9 mouse cellular contexts compared by ENCODE assay signal in the genomic region with DNA sequence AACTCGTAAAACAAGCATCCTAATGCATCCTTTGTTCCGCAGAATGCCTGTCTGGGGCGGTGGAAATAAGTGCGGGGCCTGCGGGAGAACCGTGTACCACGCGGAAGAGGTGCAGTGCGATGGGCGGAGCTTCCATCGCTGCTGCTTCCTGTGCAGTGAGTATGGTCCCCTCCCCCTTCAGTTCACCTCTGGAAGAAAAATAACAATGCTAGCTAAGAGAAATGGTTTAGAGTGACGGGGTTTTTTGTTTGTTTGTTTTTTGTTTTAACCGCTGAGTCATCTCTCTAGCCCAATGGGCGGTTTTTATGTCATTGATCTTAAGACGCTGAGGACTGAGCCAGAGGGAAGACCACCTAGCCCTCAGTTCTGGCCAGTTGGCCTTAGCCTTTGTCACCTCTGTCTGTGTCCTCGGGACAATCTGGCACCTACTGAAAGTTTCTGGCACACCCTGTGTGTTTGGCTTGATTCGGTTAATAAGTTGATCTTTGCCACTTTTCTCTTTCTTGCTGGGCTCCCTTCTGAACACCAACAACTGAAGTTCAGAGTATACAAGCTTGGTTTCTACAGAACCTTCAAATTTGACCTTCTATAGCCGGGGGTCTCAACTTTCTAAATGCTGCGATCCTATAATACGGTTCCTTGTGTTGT. TPM values are rescaled to one million over a fixed set of nuclear protein-coding genes. Genes with fewer than 3 reads are reported as not detected.
DNase-seq lines count a peak whose midpoint lies in the region; ATAC-seq lines count a peak whose summit lies in the region.
"Had no signal": no experiment of that assay in that cellular context is flagged by ENCODE, and none has a peak within 500 bp of the region (broad histone marks: within the 10 kb centered on the region; RNA-seq: fewer than 3 reads in every experiment).

No protein-coding gene starts in this region.

- peaks cover 47% of the 10 kb centered on the region for H3K36me3 ChIP-seq in heart, embryonic 14.5 days (ENCODE audit: control insufficient read depth, insufficient read depth, low read length)
- H3K36me3 ChIP-seq in hindbrain, embryonic 16.5 days (ENCODE audit: control insufficient read depth, insufficient read depth, low read length), result no peaks in the 10 kb centered on the region
- H3K36me3 ChIP-seq in lung, embryonic 16.5 days (ENCODE audit: control insufficient read depth, insufficient read depth, low read length), result no peaks in the 10 kb centered on the region

- H3K4me1 ChIP-seq in heart, embryonic 14.5 days (ENCODE audit: control insufficient read depth in 2 of 2, insufficient read depth in 2 of 2, low read length in 2 of 2), result peaks cover 33 to 59% of the 10 kb centered on the region in 2 experiments
- peaks cover 29% of the 10 kb centered on the region for H3K4me1 ChIP-seq in hindbrain, embryonic 16.5 days (ENCODE audit: control insufficient read depth, insufficient read depth, low read depth, low read length)
- H3K4me1 ChIP-seq in lung, embryonic 16.5 days (replicated peaks; ENCODE audit: control insufficient read depth, insufficient read depth, low read length), result peaks cover 15% of the 10 kb centered on the region

- no peak for DNase-seq in heart, postnatal 36 days
- no peak for DNase-seq in layer of hippocampus, adult 9-10 months (ENCODE audit: low spot score)
- DNase-seq in urinary bladder, adult 2 months (ENCODE audit: low spot score), result no peak

- 57% methylated on average over 20 of the region's 20 CpGs for WGBS in heart, embryonic 14.5 days
- WGBS in hindbrain, embryonic 16.5 days, result 51% methylated on average over 20 of the region's 20 CpGs
- 69% methylated on average over 20 of the region's 20 CpGs for WGBS in lung, embryonic 16.5 days

- H3K9me3 ChIP-seq in heart, embryonic 14.5 days (ENCODE audit: control insufficient read depth, low read length), result no peaks in the 10 kb centered on the region
- H3K9me3 ChIP-seq in hindbrain, embryonic 16.5 days (ENCODE audit: control insufficient read depth, low read length), result no peaks in the 10 kb centered on the region
- H3K9me3 ChIP-seq in lung, embryonic 16.5 days (ENCODE audit: control insufficient read depth, low read length), result no peaks in the 10 kb centered on the region

- ATAC-seq in heart, embryonic 14.5 days (ENCODE audit: insufficient number of reproducible peaks, insufficient read depth, low FRiP score, low read depth), result no peak
- ATAC-seq in common myeloid progenitor, adult 5-6 weeks (replicated peaks; ENCODE audit: low read depth, poor library complexity, severe bottlenecking), result peak; percentile 91
- ATAC-seq in hindbrain, embryonic 16.5 days, result peak; percentile 69
- no peak for ATAC-seq in lung, embryonic 16.5 days (ENCODE audit: low read depth)
- peak; percentile 88 for ATAC-seq in neutrophil, adult 5-6 weeks (ENCODE audit: extremely low read depth, insufficient number of reproducible peaks, low FRiP score, poor library complexity, severe bottlenecking)

- H3K4me2 ChIP-seq in heart, embryonic 14.5 days (ENCODE audit: low read length), result peak overlapping the region; percentile 32; the same call in 1 of the 2 replicates
- peak overlapping the region; percentile 46 for H3K4me2 ChIP-seq in hindbrain, embryonic 16.5 days (ENCODE audit: low read length)
- no peak overlapping the region; the same call in 1 of the 2 replicates for H3K4me2 ChIP-seq in lung, embryonic 16.5 days (ENCODE audit: low read depth, low read length)

- intact Hi-C loops in heart, postnatal 36 days (cut with DNase I), result no loop called here

- H3K27me3 ChIP-seq in heart, embryonic 14.5 days (ENCODE audit: control insufficient read depth, insufficient read depth, low read length), result no peaks in the 10 kb centered on the region
- H3K27me3 ChIP-seq in hindbrain, embryonic 16.5 days (replicated peaks; ENCODE audit: control insufficient read depth, insufficient read depth, low read length), result no peaks in the 10 kb centered on the region
- H3K27me3 ChIP-seq in lung, embryonic 16.5 days (ENCODE audit: control insufficient read depth, insufficient read depth, low read depth, low read length), result no peaks in the 10 kb centered on the region

- H3K27ac ChIP-seq in heart, embryonic 14.5 days (replicated peaks in 1 of 2; ENCODE audit: control insufficient read depth in 1 of 2, insufficient read depth in 1 of 2, low read depth in 2 of 2, low read length in 2 of 2), result 0 out of 4 replicates have a peak overlapping the region, but pooled peaks of 1 of the 2 experiments have one; percentile 23
- peak overlapping the region; percentile 76 for H3K27ac ChIP-seq in hindbrain, embryonic 16.5 days (ENCODE audit: low read depth, low read length)
- 0 out of 2 replicates have a peak overlapping the region, but pooled peaks have one; percentile 34 for H3K27ac ChIP-seq in lung, embryonic 16.5 days (ENCODE audit: low read length)
- H3K27ac ChIP-seq: macrophage had no signal

- H3K9ac ChIP-seq in heart, embryonic 14.5 days (ENCODE audit: low read length), result no peak overlapping the region
- peak overlapping the region; percentile 35 for H3K9ac ChIP-seq in hindbrain, embryonic 16.5 days (ENCODE audit: low read depth, low read length)
- no peak overlapping the region for H3K9ac ChIP-seq in lung, embryonic 16.5 days (ENCODE audit: low read length)

- peak overlapping the region in 1 of 2 experiments; percentile 17; a peak in 1 of 4 replicates for H3K4me3 ChIP-seq in heart, embryonic 14.5 days (ENCODE audit: control insufficient read depth in 1 of 2, insufficient read depth in 1 of 2, low read depth in 1 of 2, low read length in 2 of 2)
- H3K4me3 ChIP-seq in hindbrain, embryonic 16.5 days (ENCODE audit: low read length), result peak overlapping the region; percentile 23
- H3K4me3 ChIP-seq in lung, embryonic 16.5 days (ENCODE audit: low read length), result no peak overlapping the region

RNA-seq across cellular contexts. Expression of a gene that starts 12.4 kb away (rescaled TPM):
- polyA plus RNA-seq in heart, embryonic 14.5 days (2014; fragmentation: Nextera tagmentation; extraction: Ambion mirVana), result 451 and 541 TPM in 2 replicates
- 10 to 100 TPM; 42.2 to 47.9 TPM for total RNA-seq in heart, postnatal 36 days (2021)
- total RNA-seq in common myeloid progenitor, adult 5-6 weeks (2017), result 41.6 and 65.8 TPM in 2 replicates
- 120 and 121 TPM in 2 replicates for polyA plus RNA-seq in hindbrain, embryonic 16.5 days (2015; fragmentation: Nextera tagmentation; extraction: Ambion mirVana)
- polyA plus RNA-seq in lung, embryonic 16.5 days (2015; fragmentation: Nextera tagmentation; extraction: Ambion mirVana), result 196 and 197 TPM in 2 replicates
- total RNA-seq in neutrophil, adult 5-6 weeks (2017), result 24.8 and 36.5 TPM in 2 replicates
- 370 and 450 TPM in 2 replicates for polyA plus RNA-seq in urinary bladder, adult 2 months (2012; rRNA removed)

Comparison
In these comparisons a context has a peak if more than half of its experiments do, and no peak if none do; other contexts are left out.
1. ATAC-seq: peak in common myeloid progenitor, adult 5-6 weeks (single experiment), hindbrain, embryonic 16.5 days (single experiment) and neutrophil, adult 5-6 weeks (single experiment); none in heart, embryonic 14.5 days (single experiment) and lung, embryonic 16.5 days (single experiment).